Mouse (Mus musculus): ENCODE measurements at regions not wholly inside any gene's neighbourhood (a gene's known extent, or its start where the extent isn't known, plus 50 kb on each side); places are given as distances from the start of the nearest gene placed in this dataset.

DNA sequence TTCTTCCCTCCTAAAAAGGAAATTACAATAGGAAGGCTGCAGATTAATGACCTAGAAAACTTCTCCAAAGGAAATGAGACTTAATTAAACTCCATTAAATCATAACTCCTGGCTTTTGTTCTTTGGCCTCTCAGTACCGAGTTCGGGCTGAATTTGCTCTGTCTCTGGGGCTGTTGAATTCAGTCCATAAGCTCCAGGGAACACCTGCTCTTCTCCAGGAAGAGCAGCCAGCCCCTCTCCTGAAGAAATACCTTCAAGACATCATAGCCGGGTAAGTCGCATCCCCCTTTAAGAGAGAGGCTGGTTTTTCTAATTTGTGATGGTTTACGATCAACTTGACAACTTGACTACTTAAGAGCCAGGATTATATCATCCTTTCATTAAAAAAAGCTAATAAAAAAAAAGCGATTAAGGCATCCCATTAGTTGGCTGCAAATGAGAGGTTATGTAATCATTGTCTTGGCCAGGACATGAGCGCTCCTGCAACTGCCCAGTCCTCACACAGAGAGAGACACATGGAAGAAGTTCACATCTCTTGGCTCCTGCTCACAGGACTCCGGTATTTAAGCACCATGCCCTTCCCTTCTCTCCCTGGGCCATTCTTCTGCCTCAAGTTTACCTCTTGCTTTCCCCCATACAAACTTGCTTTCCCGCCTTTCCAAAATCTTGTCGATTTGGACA, 524.0 kb upstream of the Adam5 start:
- TF ChIP-seq POLR2A (IDR thresholded peaks at IDR 0.05; ENCODE audit: low read depth, low read length) (no peak), CTCF (IDR thresholded peaks at IDR 0.05; ENCODE audit: extremely low read depth, insufficient read depth, insufficient read length, insufficient replicate concordance) (no peak)
